Mouse (Mus musculus): ENCODE measurements around the gene Abcf1.

Gene Abcf1

DNA sequence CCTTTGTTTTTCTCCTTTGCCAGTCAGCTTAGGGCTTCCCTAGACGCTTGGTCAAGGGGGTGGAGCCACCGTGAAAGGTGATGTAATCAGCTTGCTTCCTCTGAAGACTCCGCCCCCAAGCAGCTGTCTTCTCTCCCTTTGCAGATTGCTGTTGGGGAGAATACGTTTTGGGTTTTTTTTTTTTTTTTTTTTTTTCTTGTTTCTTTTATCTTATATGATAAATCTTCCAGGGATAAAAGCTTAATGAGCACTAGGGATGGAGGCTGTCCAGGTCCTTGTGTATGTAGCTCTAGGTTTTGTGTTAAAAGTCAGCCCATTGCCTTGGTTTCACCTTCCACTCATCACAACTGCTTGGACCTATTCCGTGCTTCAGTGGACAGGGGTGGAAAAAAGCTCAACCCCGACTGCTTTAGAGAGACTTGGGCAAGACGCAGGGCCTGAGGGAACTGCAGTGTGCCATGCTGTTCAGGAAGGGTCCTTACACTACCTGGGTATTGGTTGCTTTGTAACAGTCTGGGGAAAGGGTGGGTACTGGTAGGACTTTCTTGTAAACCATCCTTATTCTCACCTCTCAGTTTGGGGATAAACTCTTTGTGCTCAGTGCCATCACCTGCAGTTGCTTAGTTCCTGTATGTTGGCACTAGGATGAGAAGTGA lies 50.4 kb downstream of the Abcf1 start:
- peak; percentile 93 for DNase-seq (ENCODE audit: low spot score)

DNA sequence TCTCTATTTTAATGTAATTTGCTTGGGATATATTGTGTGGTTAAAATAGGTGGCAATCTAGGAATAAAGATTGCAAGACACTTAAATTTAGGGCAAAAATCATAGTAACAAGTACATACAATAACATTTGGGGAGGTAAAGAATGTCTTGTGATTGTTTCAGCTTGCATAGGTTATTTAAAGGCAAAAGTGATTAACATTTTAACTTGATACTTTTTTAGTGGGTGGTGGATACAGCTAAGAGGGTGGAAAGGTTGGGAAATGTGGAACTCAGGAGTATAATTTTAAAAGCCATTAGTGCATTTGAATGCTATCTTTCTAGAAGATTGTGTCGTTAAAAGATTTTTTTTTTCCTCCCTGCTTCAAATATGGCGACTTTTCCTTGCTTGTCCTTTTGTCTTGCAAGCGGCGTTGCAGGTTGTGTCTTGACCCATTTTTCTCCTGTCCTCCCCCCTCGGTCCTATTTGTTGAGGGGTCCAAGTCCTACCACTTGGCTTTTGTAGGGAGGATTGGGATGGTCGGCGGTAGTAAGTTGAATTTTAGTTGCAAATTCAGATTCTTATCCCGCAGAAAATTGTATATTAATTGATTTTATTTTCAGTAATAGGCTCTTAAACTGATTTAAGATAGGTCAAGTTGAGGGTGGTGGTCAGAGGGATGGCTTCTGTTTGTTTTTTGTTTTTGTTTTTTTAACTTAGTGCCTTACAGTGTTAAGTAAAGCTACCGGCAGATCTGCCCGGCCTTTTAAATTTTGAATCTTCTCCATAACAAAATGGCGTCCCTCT lies 51.1 kb downstream of the Abcf1 start:
- no peak for DNase-seq (ENCODE audit: low spot score)

DNA sequence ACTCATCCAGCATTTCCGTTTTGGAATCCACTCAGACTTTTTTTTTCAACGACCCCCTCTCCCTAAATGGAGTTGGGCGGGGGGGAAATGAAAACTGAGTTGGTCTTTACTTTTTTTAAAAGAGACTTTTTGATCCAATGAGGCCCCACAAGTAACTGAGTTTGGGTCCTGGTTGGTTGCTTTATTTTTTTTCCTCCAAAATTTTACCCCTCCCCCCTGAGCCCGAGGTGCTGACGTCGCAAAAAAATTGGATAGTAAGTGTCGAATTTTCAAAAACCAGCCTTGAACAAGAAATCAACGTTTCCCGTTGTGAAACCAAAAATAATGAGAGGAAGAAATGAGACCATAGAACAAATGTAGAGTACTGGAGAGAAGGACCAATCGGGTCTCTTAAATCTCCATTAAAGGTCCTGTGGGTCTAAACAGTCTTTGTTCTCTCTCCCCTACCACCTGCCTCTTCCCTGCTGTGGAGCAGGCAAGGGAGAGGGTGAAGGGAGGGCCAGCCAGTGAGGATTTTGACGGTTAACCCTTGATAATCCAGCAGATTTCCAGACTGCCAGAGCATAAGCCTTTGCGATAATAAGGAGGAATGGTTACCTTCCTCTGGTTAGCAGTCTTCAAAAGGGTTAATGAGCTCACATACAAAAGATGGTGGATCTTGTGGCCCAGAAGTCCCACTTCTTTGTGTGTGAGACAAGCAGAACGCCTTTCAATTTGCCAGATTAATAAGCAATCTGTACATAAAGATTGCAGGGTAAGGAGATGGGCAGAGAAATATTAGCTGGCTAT lies 51.9 kb downstream of the Abcf1 start:
- DNase-seq (ENCODE audit: low spot score), result no peak

GRCm38 (mm10) chr17:35917143-35917462 lies 52.5 kb downstream of the Abcf1 start:
- no peak for DNase-seq (ENCODE audit: low spot score)

DNA sequence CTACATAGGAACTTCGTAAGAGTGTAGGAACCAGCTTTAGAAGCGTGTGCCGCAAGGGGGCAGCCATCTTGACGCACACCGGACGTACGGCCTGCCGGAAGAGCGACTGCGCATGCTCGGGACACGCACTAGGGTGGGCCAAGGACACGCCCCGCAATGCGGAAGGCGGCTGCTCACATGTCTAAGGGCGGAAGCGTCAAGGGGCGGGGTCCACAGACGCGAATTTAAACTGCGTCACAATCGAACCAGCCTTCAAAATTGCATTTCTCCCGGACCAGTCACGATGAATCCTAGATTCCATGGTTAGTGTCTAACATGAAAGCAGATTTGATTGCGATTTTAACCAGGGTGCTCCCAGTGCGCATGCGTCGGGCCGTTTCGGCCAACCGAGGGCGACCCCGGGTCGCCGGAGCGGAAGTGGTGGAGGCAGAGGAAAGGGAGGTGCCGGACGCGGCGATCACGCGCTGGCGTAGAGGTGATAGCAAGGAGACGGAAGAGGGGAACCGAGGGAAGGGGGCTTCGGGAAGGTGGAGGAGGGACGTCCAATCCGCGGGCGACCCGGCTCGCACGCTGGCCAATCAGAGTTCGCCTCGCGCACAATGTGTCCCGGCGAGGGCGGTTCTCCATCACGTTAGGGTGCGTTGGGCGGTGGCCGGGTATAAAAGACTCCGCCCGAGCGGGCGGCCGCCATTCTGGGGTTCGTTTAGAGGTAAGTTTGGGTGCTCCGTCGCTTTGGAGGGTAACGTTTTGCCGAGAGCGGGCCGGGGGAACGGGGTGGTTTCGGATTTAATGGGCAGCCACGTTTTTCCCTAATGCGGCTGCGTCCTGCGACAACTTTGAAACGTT lies 53.0 kb downstream of the Abcf1 start, which contains the start of the genes Mrps18b and Ppp1r10:
TSS of gene Mrps18b (minus strand) at position 93 of the 846 bp plus-strand sequence.
TSS of gene Ppp1r10 (plus strand) at position 138 of the 846 bp plus-strand sequence.
- DNase-seq (ENCODE audit: low spot score), result peak; percentile 100

DNA sequence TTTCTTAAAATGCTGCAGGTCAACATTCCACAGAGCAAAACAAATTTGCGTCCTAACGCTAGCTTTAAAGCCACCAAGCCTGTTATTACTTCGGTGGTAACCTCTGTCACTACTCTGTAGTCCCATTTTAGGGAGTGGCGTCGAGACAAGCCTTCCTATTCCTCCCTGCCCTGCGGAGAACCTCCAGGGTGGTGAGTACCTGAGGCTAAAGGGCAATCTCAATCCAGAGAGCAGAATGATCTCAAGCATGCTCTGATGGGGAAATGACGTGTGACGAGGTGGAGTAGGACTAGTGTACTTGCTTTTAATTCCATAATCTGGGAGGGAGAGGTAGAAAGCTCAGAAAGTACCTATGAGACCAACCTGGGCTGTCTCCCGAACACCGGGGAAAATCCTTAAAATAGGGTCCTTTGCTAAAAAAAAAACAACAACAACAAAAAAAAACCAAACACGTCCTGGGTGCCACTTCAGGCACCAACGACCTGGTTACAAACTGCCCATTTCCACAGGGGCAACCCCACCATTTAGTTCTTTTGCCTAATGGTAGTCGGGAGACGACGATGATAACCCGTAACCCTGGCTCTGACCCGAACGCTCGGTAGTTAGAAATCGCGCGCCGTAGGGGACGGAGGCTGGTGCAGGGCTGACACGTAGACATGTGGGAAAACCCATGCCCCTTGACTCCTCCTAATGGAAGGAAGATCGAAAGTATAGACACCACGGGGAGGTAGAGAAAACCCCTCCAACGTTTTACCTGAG lies 53.8 kb downstream of the Abcf1 start:
- DNase-seq (ENCODE audit: low spot score), result no peak

GRCm38 (mm10) chr17:35914975-35915374 lies 54.6 kb downstream of the Abcf1 start:
- no peak for DNase-seq (ENCODE audit: low spot score)

DNA sequence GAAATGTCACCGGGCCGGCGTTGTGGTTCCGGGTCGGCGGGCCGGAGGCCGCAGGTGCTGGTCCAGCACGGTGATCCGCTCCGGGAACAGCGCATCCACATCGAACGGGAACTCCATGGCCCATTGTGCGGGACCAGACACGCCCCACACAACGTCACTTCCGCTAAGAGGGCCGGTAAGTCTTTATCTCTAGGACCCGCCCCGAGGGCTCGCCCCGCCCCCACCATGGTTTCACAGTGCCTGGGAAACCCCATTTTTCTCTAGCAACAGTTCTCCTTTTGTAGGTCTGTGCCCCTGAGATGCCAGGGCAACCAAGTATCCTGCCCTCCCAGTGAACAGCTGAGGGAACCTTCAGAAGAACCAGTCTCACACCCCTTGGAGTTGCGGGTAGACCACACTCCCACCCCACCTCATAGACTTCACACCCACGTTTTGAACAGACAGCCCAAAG lies 59.6 kb downstream of the Abcf1 start, which contains the start of gene Atat1:
TSS of gene Atat1 (minus strand) at position 157 of the 451 bp plus-strand sequence.
- DNase-seq (ENCODE audit: low spot score), result peak; percentile 87

GRCm38 (mm10) chr17:35909186-35909918 lies 60.2 kb downstream of the Abcf1 start:
- DNase-seq (ENCODE audit: low spot score), result no peak

- no peak for DNase-seq (ENCODE audit: low spot score)
Measured at GRCm38 (mm10) chr17:35907609-35908008, 62.0 kb downstream of the Abcf1 start.
